Mouse (Mus musculus) embryonic facial prominence, embryonic 10.5 days (tissue): ENCODE measurements at regions not wholly inside any gene's neighbourhood (a gene's known extent, or its start where the extent isn't known, plus 50 kb on each side); places are given as distances from the start of the nearest gene placed in this dataset.

Experiments used
- DNase-seq: peaks from one replicate; pipeline ENCODE4 v3.0.0-alpha.2; 2017; ENCODE audit warnings: low spot score
- H3K27ac ChIP-seq: fragments of 300-500 bp; sonication (generic); replicated peaks from 2 replicates; pipeline ENCODE4 v1.5.1; 2016; ENCODE audit warnings: mild to moderate bottlenecking
- H3K27me3 ChIP-seq: fragments of 300-500 bp; sonication (generic); replicated peaks from 2 replicates; pipeline ENCODE4 v1.6.1; 2016; ENCODE audit warnings: low read depth, mild to moderate bottlenecking; ENCODE audit not compliant: poor library complexity, severe bottlenecking
- H3K36me3 ChIP-seq: fragments of 300-500 bp; sonication (generic); replicated peaks from 2 replicates; pipeline ENCODE4 v1.6.1; 2016; ENCODE audit warnings: mild to moderate bottlenecking, moderate library complexity
- H3K4me1 ChIP-seq: fragments of 300-500 bp; sonication (generic); 2 replicates; pipeline ENCODE4 v1.6.1; 2016
- H3K4me3 ChIP-seq: fragments of 300-500 bp; sonication (generic); 2 replicates; pipeline ENCODE4 v1.5.1; 2016; ENCODE audit warnings: mild to moderate bottlenecking, moderate library complexity
- H3K9me3 ChIP-seq: fragments of 300-500 bp; sonication (generic); 2 replicates; pipeline ENCODE4 v1.6.1; 2016; ENCODE audit warnings: mild to moderate bottlenecking
- WGBS: fragments of 180-500 bp; shearing (Covaris S2); methylation state at CpG from one replicate; pipeline ENCODE4 v1.1.7; 2016; 5-methylcytosine and 5-hydroxymethylcytosine counted together

DNA sequence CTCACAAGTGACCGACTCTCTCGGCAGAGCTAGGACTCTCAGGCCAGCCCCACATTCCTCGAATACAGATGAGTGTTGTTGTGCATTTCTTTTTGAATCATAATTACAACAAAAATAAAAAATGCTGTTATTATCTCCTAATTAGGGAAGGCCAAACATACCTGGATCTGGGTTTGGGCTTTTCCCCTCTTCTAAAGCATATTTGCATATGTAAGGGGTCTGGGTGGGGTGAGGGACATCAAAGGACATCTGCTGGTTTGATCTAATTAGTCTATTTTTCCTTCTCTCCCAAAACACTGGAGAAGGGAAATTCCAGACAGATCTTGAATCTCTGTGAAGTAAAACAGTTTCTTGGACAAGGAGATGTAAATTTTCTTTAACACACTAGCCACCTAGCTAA, 85.3 kb downstream of the Tfap2a start:
- peaks cover 28% of the 10 kb centered on the region for H3K4me1 ChIP-seq
- no peak for DNase-seq
- peaks cover 29% of the 10 kb centered on the region for H3K27me3 ChIP-seq
- no peak overlapping the region for H3K4me3 ChIP-seq
- WGBS: 69% methylated on average over 3 of the region's 3 CpGs
- no peaks in the 10 kb centered on the region for H3K36me3 ChIP-seq
- H3K9me3 ChIP-seq: no peaks in the 10 kb centered on the region
- H3K27ac ChIP-seq: no peak overlapping the region

DNA sequence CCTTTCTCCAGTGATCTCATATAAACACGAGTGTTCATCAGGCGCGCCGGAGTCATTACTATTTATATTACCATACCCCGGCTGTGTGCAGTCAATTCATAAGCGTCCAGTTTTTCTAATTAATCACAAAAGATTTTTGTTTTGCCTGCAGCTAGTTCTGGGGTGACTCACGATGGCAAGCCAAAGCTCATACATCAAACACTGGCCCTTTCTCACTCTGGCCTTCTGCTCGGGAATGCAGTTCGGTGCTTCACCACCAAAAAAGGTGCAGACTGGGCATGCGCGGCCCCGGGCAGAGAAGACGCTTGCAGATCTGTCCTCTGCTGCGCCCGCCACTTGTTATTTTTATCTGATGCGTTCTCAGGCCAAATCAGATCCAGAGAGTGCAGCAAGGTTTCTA, 87.1 kb downstream of the Tfap2a start:
- no peaks in the 10 kb centered on the region for H3K9me3 ChIP-seq
- no peaks in the 10 kb centered on the region for H3K36me3 ChIP-seq
- DNase-seq: peak; percentile 88
- H3K4me1 ChIP-seq: peaks cover 32% of the 10 kb centered on the region
- H3K27ac ChIP-seq: no peak overlapping the region
- peaks cover 29% of the 10 kb centered on the region for H3K27me3 ChIP-seq
- peak overlapping the region; percentile 36; the same call in 1 of the 2 replicates for H3K4me3 ChIP-seq
- WGBS: 35% methylated on average over 16 of the region's 16 CpGs

DNA sequence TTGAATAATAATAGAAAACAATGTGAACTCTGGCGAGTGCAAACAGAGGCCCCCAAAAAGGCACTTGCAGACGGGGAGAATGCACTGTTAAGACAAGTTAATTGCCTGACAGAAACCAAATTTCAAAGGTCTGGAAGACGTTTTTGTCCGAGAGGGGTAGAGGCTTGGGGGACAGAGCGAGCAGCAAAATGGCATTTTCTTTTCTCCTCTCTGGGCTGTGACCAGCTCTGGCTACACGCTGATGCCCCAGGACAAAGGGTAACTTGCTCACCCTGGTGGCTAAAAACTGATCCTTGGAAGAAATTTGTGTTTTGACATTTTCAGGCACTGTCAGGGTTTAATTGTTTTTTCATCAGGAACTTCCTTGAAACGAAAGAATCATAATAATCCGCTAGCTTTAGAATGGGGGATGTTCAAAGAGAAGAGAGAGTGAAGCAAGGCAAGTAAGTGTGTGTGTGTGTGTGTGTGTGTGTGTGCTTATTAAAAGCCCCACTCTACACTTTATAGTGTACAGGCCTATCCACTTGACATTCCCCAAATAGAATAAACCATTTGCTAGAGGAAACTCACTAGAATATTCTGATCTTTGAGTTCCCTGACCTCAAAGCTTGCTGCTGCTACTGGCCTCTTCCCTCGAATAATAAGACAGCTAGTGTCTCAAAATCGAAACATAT, 88.0 kb downstream of the Tfap2a start:
- Histone ChIP-seq H3K36me3 (no peaks in the 10 kb centered on the region), H3K9me3 (no peaks in the 10 kb centered on the region), H3K4me3 (peak overlapping the region; percentile 36), H3K27me3 (peaks cover 29% of the 10 kb centered on the region), H3K27ac (no peak overlapping the region; the same call in 1 of the 2 replicates), H3K4me1 (peaks cover 32% of the 10 kb centered on the region)
- 20% methylated on average over 10 of the region's 10 CpGs for WGBS
- DNase-seq: peak; percentile 27

DNA sequence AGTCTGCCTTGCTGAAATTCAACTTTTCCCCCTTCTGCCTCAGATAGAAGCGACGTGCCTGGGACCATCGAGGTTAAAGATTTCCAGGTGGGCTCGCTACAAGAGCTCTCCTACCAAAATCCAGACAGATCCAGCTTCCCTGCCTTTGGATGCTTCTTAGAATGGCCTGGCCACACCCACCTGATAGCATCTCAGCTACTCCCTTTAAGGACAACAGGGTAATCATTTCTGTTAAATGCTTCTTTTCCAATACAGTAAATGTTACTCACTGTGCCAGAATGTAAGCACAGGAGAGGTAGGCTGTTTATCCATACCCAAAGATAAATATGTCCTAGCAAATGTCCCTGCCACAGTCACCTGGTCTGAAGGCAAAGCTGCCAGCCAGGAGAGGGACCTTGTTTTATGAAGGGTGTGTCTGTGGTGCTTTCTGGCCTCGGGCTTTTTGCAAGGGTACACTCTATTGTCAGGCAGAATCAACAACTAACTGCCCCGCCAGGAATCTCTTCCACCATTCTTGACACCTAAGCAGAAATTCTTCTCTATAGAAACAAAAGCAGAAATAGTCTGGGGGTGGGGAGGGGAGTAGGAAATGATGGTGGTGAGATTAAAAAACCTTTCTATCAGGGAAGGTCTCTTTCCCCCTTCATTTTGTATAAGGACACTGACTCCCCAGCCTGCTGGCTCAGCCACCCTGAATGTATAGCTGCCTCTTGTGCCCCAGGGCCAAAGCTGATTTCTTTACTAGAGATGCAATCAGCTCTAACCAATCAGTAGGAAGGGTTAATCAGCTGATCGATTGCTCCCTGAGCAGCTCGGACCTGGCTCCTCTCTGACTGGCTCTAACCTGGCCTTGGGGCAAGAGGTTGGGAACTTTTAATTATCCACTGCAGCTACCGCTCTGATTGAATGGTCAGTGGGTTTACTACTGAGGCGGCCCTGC, 88.8 kb downstream of the Tfap2a start:
- peaks cover 32% of the 10 kb centered on the region for H3K4me1 ChIP-seq
- H3K4me3 ChIP-seq: peak overlapping the region; percentile 36
- peak; percentile 43 for DNase-seq
- H3K9me3 ChIP-seq: no peaks in the 10 kb centered on the region
- peaks cover 29% of the 10 kb centered on the region for H3K27me3 ChIP-seq
- H3K36me3 ChIP-seq: no peaks in the 10 kb centered on the region
- H3K27ac ChIP-seq: no peak overlapping the region; the same call in 1 of the 2 replicates
- 19% methylated on average over 10 of the region's 10 CpGs for WGBS

DNA sequence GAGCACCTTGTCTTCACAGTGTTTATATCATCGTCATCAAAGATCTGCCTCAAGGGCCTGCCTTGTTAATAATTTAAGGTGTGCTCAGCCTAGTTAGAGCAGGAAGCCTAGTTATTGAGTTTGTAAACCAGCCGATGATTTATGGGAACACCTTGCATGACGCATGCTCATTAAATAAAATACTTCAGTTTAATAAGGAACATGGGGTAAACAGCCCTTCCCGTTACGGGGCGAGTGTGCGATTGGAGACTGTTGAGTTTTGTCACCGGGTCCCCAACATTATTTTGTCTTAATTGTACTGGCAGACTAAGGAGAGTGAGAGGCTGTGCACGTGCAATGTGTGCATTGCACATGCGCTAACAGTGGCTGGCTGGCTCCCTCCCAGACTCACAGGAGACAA, 92.0 kb downstream of the Tfap2a start:
- Histone ChIP-seq H3K27ac (no peak overlapping the region), H3K9me3 (no peaks in the 10 kb centered on the region), H3K36me3 (no peaks in the 10 kb centered on the region), H3K4me3 (no peak overlapping the region), H3K4me1 (peaks cover 31% of the 10 kb centered on the region), H3K27me3 (peaks cover 13% of the 10 kb centered on the region; the same call in 1 of the 2 replicates)
- WGBS: 85% methylated on average over 10 of the region's 10 CpGs
- no peak for DNase-seq

- Histone ChIP-seq H3K27me3 (peaks cover 13% of the 10 kb centered on the region; the same call in 1 of the 2 replicates), H3K9me3 (no peaks in the 10 kb centered on the region), H3K27ac (no peak overlapping the region), H3K4me3 (no peak overlapping the region), H3K36me3 (no peaks in the 10 kb centered on the region), H3K4me1 (peaks cover 26% of the 10 kb centered on the region)
- DNase-seq: no peak
- WGBS: 75% methylated on average over 3 of the region's 3 CpGs
Observed at GRCm38 (mm10) chr13:40645646-40646045, 92.5 kb downstream of the Tfap2a start.

DNA sequence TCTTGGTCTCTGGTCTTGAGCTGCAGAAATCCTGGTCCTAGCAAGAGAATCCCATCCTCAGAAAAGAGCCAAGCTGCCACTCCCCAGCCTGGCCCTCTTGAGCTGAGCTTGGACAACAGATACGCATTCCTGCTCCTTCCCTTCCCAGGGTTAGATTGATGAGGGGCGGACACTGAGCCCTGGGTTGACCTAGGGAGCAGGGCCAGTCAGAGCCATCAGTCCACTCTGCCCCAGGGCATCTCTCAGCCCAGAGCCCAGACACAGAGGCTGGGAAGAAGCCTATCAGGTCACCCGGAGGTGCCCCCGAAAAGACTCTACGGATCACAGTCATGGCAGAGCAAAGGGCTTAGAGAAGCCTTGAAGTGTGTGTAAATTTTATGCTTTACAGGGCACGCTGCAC, 95.2 kb downstream of the Tfap2a start:
- peak; percentile 12 for DNase-seq
- no peak overlapping the region for H3K4me3 ChIP-seq
- no peaks in the 10 kb centered on the region for H3K9me3 ChIP-seq
- no peak overlapping the region; the same call in 1 of the 2 replicates for H3K27ac ChIP-seq
- H3K4me1 ChIP-seq: peaks cover 8% of the 10 kb centered on the region
- 36% methylated on average over 6 of the region's 6 CpGs for WGBS
- H3K27me3 ChIP-seq: no peaks in the 10 kb centered on the region; the same call in 1 of the 2 replicates
- no peaks in the 10 kb centered on the region for H3K36me3 ChIP-seq

GRCm38 (mm10) chr13:40637269-40637668, 100.9 kb downstream of the Tfap2a start:
- WGBS: 83% methylated on average over 6 of the region's 6 CpGs
- Histone ChIP-seq H3K9me3 (no peaks in the 10 kb centered on the region), H3K36me3 (no peaks in the 10 kb centered on the region), H3K27me3 (no peaks in the 10 kb centered on the region; the same call in 1 of the 2 replicates), H3K27ac (no peak overlapping the region), H3K4me3 (no peak overlapping the region), H3K4me1 (no peaks in the 10 kb centered on the region)
- no peak for DNase-seq

DNA sequence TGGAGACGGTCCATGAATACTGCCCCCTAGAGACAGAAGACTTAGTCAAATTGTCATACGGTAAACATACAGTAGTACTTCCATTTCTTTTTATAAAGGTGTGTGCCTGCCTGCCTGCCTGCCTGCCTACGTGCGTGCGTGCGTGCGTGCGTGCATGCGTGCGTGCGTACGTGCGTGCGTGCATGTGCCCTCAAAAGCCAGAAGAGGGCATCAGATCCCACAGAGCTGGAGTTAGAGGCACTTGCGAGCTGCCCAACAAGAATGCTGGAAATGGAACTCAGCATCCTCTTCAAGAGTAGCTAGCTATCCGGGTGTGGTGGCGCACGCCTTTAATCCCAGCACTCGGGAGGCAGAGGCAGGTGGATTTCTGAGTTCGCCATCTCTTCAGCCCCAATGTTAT, 120.3 kb downstream of the Tfap2a start:
- DNase-seq: no peak
- WGBS: 96% methylated on average over 20 of the region's 20 CpGs
- Histone ChIP-seq H3K36me3 (no peaks in the 10 kb centered on the region), H3K4me3 (no peak overlapping the region), H3K27ac (no peak overlapping the region), H3K9me3 (peaks cover 4% of the 10 kb centered on the region; the same call in 1 of the 2 replicates), H3K4me1 (no peaks in the 10 kb centered on the region), H3K27me3 (no peaks in the 10 kb centered on the region)

- Histone ChIP-seq H3K4me1 (peaks cover 19% of the 10 kb centered on the region), H3K4me3 (no peak overlapping the region), H3K36me3 (no peaks in the 10 kb centered on the region), H3K27ac (no peak overlapping the region), H3K9me3 (no peaks in the 10 kb centered on the region), H3K27me3 (peaks cover 6% of the 10 kb centered on the region)
- no peak for DNase-seq
- WGBS: 67% methylated on average over 4 of the region's 4 CpGs
Observed at GRCm38 (mm10) chr13:40608526-40608925, 129.7 kb downstream of the Tfap2a start.

DNA sequence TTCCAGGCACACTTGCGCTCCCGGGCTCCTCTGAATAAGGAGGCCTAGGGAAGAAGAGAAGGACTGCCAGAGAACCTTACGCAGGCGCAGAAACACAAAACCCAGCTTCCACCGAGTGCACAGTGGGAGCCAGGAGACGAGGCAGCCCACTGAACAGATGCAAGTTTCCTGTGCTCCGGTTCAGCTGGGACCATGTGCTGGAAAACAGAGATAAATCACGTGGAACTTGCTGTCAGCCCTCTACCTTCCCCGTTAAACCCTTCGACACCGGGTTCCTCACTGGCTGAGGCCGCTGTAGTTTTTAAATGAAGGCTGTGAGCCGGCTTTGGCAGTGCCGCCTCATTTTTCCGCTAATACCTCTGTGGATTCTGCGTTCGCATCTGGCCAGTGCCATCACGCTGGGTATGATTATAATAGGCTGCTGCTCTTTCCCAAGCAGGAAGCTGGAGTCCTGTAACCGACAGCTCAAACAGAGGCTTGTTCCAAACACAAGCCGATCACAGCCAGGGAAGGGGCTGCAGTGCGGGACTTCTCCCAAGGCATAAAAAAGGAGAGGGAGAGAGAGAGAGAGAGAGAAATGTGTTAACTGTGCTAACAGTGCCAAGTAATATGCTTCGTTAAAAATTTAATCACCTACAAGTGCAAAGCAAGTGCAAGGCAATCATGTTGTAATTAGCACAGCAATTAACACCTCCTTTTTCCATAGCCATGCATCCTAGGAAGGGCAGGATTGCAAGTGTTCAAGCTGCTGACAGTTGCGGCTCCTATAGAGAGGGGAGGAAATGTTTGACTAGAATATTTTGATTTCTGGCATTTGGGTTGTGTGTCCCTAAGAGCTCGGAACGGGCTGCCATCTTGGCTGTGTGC, 131.5 kb downstream of the Tfap2a start:
- peak; percentile 56 for DNase-seq
- peaks cover 6% of the 10 kb centered on the region for H3K27me3 ChIP-seq
- WGBS: 50% methylated on average over 25 of the region's 25 CpGs

More for the DNA sequence above, 131.5 kb downstream of the Tfap2a start:
- Histone ChIP-seq H3K4me3 (peak overlapping the region; percentile 43), H3K9me3 (no peaks in the 10 kb centered on the region), H3K36me3 (no peaks in the 10 kb centered on the region), H3K4me1 (peaks cover 19% of the 10 kb centered on the region), H3K27ac (peak overlapping the region; percentile 48; the same call in 1 of the 2 replicates)
